Mouse (Mus musculus): ENCODE data around the gene Cmtm7.

The Cmtm7 gene

GRCm38 (mm10) chr9:114794491-114794890 lies 12.8 kb upstream of the Cmtm7 start:
- WGBS, result 80% methylated on average over 4 of the region's 4 CpGs

GRCm38 (mm10) chr9:114793764-114794295 lies 12.2 kb upstream of the Cmtm7 start:
- 92% methylated on average over 9 of the region's 9 CpGs for WGBS

- whole genome bisulfite sequencing, result 88% methylated on average over 8 of the region's 8 CpGs
Observed at GRCm38 (mm10) chr9:114789989-114790388, 8.3 kb upstream of the Cmtm7 start.

GRCm38 (mm10) chr9:114789557-114789956 lies 7.9 kb upstream of the Cmtm7 start:
- 58% methylated on average over 7 of the region's 7 CpGs for WGBS

- WGBS, result 94% methylated on average over 8 of the region's 8 CpGs
Observed at GRCm38 (mm10) chr9:114788697-114789096, 7.0 kb upstream of the Cmtm7 start.

- 92% methylated on average over 7 of the region's 7 CpGs for WGBS
Observed at GRCm38 (mm10) chr9:114787716-114788115, 6.1 kb upstream of the Cmtm7 start.

GRCm38 (mm10) chr9:114787134-114787533 lies 5.5 kb upstream of the Cmtm7 start:
- WGBS, result 93% methylated on average over 5 of the region's 5 CpGs

- WGBS, result 62% methylated on average over 16 of the region's 16 CpGs
Observed at GRCm38 (mm10) chr9:114785432-114786125, 3.9 kb upstream of the Cmtm7 start.

- WGBS, result 13% methylated on average over 38 of the region's 38 CpGs
Observed at GRCm38 (mm10) chr9:114780746-114781525, 720 bp downstream of the Cmtm7 start.

GRCm38 (mm10) chr9:114779984-114780745 lies 1.5 kb downstream of the Cmtm7 start:
- 77% methylated on average over 23 of the region's 23 CpGs for WGBS

- WGBS, result 94% methylated on average over 7 of the region's 7 CpGs
Observed at GRCm38 (mm10) chr9:114778877-114779276, 2.8 kb downstream of the Cmtm7 start.

- WGBS, result 92% methylated on average over 7 of the region's 7 CpGs
Observed at GRCm38 (mm10) chr9:114778047-114778390, 3.6 kb downstream of the Cmtm7 start.

GRCm38 (mm10) chr9:114777178-114778046 lies 4.2 kb downstream of the Cmtm7 start:
- WGBS, result 80% methylated on average over 6 of the region's 6 CpGs

- whole genome bisulfite sequencing, result 95% methylated on average over 3 of the region's 3 CpGs
Observed at GRCm38 (mm10) chr9:114776361-114776760, 5.3 kb downstream of the Cmtm7 start.

GRCm38 (mm10) chr9:114775272-114775671 lies 6.4 kb downstream of the Cmtm7 start:
- 70% methylated on average over 4 of the region's 4 CpGs for WGBS

- WGBS, result 81% methylated on average over 6 of the region's 6 CpGs
Observed at GRCm38 (mm10) chr9:114774629-114775028, 7.0 kb downstream of the Cmtm7 start.

- WGBS, result 91% methylated on average over 7 of the region's 7 CpGs
Observed at GRCm38 (mm10) chr9:114771565-114771964, 10.1 kb downstream of the Cmtm7 start.

GRCm38 (mm10) chr9:114770224-114770623 lies 11.4 kb downstream of the Cmtm7 start:
- WGBS, result 90% methylated on average over 4 of the region's 4 CpGs

GRCm38 (mm10) chr9:114768066-114768465 lies 13.6 kb downstream of the Cmtm7 start:
- 79% methylated on average over 10 of the region's 10 CpGs for WGBS

- 87% methylated on average over 2 of the region's 2 CpGs for WGBS
Observed at GRCm38 (mm10) chr9:114767507-114767906, 14.1 kb downstream of the Cmtm7 start.

- 53% methylated on average over 13 of the region's 13 CpGs for WGBS
Observed at GRCm38 (mm10) chr9:114767030-114767429, 14.6 kb downstream of the Cmtm7 start.
